Mouse (Mus musculus): ENCODE data around the gene Snx29. TPM values are rescaled to one million over a fixed set of nuclear protein-coding genes. Genes with fewer than 3 reads are reported as not detected.
A peak's percentile ranks its signal among the peaks of the same experiment; 100 is the strongest.
"Not testable (repeated sequence)": the region's sequence is repeated elsewhere in the genome, so short reads cannot be mapped to it uniquely, and the experiment has no call there.

The Snx29 gene
- total RNA-seq, 1 experiment from 2014 or later = 16.1 TPM

DNA sequence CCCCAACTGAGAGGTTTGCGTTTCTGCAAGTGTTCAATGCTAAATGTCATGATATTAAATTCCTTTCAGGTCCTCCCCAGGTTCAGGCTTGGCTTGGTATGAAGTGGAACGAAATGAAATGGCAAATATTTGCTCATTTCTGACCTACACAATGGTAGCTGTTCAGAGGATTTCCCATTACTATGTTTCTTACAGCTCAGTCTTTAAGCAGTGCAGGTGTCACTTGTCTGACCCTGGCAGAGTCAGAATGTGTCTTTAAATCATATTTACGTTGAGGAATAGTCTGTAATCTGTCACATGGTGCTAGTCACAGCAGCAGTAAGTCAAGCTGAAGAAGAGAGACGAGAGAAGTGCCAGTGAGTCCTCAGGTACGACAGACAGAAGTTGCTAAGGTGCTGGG, 36.5 kb downstream of the Snx29 start:
- no peak for ATAC-seq (replicated peaks; ENCODE audit: low read depth, poor library complexity, severe bottlenecking)

DNA sequence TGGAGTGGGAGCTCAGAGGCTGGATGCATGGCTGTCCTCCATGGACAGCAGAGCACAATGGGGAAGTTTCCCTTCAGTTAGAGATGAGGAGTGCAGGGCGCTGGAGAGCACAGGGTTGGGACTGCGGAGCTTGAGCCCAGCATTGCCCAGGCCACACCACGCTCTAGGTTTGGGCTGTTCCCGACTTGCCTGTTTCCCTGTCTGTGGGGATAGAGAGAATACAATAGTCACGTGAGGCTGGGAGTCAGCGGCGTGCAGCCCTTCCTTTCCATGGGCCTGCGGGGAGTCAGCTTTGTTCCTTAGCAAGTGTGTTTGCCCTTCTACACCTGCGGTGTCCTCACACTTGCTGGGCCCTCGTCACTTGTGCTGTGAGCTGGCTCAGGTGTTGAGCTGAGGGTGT, 37.2 kb downstream of the Snx29 start:
- ATAC-seq (replicated peaks; ENCODE audit: low read depth, poor library complexity, severe bottlenecking) = no peak

DNA sequence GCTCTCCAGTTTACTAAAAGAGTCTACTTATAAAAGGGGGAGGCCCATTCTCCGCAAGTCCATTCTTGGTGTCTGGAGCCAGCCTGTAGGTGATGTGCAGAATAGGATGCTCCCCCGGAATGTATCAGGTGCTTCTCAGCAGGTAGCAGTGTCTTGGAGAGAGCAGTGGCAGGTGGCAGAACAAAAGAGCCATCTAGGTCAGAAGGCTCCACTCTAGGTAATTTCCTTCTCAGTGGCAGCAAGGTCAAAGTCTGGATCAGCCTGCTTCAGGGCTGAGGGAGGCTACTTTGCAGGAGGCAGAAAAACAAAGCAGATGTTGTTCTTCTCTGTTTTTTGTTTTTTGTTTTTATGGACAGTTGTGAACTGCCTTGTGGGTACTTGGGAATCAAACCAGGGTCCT, 37.9 kb downstream of the Snx29 start:
- ATAC-seq (replicated peaks; ENCODE audit: low read depth, poor library complexity, severe bottlenecking) = not testable (repeated sequence)

DNA sequence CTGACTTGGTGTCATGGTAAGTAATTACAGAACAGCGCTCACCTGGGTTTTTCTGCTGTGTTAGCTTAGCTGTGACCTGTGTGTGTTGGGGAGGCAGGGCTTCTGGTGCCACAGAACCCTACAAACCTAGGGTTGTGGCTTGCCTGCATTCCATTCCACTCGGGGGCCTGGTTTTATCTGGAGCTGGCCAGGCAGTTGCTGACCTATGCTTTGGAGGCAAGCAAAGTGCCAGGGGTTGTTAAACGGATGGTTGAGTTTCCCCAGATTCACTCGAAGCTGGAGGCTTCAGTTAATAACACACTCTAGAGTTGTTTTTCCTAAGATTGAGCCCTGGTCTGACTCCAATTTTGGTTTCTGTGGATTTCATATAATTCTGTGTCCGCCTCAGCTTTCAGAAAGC, 42.9 kb downstream of the Snx29 start:
- no peak for ATAC-seq (replicated peaks; ENCODE audit: low read depth, poor library complexity, severe bottlenecking)

DNA sequence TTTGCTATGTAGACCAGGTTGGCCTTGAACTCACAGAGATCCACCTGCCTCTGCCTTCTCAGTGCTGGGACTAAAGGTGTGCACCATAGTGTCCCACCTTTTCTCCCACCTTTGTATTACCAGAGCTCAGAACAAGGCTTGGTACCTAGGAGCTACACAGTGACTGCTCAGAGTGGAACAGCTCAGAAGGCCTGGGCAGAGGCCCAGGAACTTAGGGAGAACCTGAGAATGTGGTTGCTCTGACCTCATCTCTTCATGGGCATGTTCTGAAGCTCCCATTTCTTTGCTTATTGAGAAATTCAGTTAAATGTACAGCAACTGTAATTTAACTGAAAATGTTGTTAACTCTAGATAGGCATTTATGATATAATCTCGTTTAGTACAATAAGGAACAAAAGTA, 44.1 kb downstream of the Snx29 start:
- ATAC-seq (replicated peaks; ENCODE audit: low read depth, poor library complexity, severe bottlenecking) = no peak

DNA sequence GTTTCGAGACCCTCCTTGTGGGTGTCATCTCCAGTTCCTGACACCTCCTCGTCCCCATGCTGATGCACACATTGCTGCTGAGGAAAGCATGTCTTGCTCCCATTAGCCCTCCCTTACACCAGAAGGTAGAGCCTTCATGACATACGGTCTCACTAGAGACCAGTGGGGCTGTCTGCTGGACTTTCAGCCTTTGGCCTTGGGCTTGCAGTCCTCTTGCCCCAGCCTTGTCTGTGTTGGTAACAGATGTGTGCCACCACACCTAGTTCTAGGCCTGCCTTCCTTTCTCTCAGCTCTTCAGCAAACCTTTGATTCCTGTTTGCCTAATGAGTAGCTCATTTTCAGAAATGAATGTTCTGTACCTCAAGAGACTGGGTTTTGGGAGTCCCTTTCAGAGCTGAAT, 45.7 kb downstream of the Snx29 start:
- no peak for ATAC-seq (replicated peaks; ENCODE audit: low read depth, poor library complexity, severe bottlenecking)

DNA sequence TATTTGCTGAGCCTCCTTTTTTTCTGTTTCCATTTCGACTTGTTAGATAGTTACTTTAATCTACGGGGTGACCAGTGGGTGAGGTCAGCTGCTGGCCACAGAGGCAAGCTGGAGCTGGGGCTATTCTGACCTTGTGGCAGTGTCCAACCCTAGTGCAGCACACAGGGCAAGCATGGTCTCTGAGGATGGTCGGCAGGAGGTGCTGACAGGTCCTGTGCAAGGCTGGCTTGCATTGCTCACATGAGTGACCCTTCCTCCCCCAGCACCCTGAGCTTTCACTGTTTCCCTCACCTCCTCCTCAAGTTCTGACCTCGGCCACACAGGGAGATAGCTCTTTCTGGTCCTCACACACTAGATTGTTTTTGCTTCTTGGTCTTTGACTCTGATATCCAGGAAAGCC, 46.5 kb downstream of the Snx29 start:
- no peak for ATAC-seq (replicated peaks; ENCODE audit: low read depth, poor library complexity, severe bottlenecking)

DNA sequence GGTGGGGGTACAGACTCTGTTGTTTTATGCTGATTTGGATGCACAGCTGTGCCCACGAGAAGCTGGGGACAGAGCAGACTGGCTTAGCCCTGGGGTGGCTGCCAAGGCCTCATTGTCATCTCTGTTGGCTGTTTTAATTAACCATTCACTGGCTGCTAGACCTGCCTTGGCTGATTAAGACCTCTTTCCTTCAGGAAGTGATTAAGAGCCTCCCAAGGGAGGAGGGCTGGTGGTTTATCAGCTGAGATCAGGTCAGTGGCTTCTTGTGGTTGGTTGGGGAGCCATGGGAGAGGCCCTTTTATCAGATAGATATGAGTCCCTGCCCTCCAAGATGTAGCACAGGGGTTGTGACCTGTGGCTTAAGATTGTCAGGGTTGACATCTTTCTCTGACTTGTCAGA, 46.9 kb downstream of the Snx29 start:
- ATAC-seq (replicated peaks; ENCODE audit: low read depth, poor library complexity, severe bottlenecking) = peak; percentile 51

DNA sequence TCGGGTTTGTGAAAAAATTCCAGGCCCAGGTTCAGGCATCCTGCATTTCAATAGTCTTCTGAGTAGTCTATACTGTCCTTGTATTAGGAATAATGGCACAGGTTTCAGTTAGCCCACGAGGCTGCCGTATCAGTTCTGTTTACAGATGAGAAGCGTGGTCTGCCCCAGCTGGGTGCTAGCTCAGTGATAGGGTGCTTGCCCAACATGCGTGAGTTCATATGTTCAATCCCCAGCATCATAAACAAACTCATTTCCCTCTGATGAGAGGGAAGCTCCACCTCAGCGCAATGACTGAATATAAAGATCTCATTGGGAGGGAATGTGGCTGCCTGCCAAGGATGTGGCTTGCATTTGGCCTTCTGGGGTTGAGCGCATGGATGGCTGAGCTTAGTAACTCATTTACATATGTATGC, 47.4 kb downstream of the Snx29 start:
- peak; percentile 79 for ATAC-seq (replicated peaks; ENCODE audit: low read depth, poor library complexity, severe bottlenecking)

DNA sequence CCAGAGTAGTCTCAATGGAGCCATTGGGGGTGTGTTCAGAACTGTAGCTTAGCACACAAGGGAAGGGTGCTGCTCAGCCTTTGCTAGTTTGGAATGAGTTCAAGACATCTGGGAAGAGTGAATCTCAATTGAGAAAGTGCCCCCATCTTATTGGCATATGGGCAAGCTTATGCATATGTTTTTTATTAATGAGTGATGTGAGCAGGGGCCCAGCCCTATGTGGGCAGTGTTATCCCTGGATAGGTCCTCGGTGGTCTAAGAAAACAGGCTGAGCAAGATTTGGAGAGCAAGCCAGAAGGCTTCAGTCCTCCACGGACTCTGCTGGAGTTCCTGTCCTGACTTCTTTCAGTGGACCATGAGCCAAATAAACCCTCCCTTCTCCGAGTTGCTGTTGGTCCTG, 56.6 kb downstream of the Snx29 start:
- no peak for ATAC-seq (replicated peaks; ENCODE audit: low read depth, poor library complexity, severe bottlenecking)

DNA sequence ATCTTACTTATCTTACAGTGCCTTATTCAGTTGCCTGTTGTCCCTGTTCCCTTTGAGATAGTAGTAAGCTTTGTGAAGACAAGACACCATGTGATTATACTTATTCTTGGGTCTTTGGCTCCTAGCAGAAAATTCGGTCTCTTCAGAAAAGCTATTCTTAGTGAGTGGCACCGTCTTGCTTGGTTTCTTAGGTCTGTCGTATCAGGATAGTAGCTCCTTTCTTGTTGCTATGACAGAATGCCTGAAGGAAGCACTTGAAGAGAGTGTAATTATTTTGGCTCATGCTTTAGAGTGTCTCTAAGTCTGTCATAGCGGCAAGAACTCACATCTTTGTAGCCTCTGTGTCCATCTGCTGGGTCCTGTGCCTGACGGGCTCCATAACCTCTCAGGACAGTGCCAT, 57.3 kb downstream of the Snx29 start:
- ATAC-seq (replicated peaks; ENCODE audit: low read depth, poor library complexity, severe bottlenecking) = no peak

DNA sequence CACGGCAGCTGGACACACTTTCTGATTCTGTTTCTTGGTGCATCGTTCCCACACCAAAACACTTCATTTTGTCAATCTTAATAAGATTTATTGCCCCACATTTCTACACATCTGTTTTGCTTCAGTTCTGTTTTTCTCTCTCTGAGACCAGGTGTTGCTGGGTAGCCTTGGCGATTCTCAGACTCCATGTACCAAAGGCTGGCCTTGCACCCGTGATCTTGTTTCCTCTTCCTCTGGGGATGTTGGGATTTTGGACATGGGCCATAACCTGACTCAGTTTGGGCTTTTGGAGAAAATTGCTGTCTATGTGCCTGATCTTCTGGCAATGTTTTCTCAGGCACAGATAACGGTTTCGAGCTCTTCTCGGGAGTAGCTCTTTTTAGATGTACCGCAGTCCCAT, 58.2 kb downstream of the Snx29 start:
- no peak for ATAC-seq (replicated peaks; ENCODE audit: low read depth, poor library complexity, severe bottlenecking)

DNA sequence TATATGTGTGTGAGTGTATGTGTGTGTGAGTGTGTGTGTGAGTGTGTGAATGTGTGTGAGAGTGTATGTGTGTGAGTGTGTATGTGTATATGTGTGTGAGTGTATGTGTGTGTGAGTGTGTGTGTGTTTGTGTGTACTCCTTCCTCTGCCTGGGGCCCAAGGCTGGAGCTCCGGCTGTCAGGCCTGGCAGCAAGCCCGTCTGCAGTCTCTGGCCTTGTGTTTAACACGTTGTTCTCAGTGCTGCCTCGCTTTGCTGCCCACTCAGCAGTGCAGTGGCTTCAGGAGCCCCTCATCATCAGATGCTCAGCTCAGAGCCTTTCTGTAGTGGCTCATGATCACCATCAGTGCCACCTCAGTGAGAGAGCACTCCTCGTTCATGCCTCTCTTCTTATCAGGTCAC, 61.7 kb downstream of the Snx29 start:
- ATAC-seq (replicated peaks; ENCODE audit: low read depth, poor library complexity, severe bottlenecking) = no peak

DNA sequence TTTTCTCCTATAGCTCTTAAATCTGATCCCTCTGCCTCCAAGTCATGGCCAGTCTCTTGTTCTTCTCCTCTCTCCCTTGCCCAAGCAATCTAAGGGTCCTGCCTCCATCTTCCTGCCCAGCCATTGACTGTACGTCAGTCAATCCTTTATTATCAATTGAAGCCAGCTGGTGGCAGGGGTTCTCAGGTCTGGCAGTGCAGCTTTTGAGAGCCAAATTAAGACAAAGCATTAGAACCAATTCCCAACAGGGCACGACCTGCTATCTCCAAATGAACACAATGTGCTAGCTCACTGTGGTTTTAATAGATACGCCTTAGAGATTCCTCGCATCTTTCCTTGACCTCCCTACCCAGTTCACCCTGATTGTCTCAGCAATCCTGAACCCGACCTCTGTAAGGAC, 62.4 kb downstream of the Snx29 start:
- 0 out of 2 replicates have a peak, but pooled peaks have one; percentile 9 for ATAC-seq (replicated peaks; ENCODE audit: low read depth, poor library complexity, severe bottlenecking)

DNA sequence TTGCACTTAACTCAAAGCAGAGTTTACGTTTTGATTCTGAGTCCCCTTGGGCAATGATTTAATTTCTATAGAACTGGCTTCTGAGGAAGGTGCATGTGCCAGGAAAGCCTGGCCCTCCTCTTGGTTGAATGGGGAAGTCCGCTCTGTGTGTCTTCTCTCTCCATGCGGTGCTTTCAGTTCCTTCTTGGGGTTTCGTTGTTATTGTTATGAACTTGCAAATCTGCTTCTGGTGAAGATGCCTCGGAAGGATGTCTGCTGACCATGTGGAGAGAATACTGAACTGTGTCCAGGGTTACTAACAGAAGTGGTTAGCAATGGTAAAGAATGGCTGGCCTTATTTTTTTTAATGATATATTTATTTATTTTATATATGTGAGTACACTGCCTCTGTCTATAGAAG, 63.1 kb downstream of the Snx29 start:
- ATAC-seq (replicated peaks; ENCODE audit: low read depth, poor library complexity, severe bottlenecking) = peak; percentile 88

DNA sequence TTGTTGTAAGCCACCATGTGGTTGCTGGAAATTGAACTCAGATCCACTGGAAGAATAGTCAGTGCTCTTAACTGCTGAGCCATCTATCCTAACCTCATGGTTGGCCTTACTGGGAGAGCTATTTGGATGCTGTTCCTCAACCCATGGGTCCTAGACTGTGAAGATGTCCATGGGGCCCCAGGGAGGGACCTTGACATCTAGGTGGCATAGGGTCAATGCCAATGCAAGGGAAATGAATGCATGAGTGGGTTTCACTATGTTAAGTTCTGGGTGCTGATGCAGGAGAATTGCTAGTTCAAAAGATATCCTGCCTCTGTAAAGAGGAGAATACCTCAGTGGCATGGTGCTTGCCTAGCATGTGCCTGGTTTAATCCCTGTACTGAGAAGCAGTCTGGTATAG, 63.5 kb downstream of the Snx29 start:
- no peak for ATAC-seq (replicated peaks; ENCODE audit: low read depth, poor library complexity, severe bottlenecking)

DNA sequence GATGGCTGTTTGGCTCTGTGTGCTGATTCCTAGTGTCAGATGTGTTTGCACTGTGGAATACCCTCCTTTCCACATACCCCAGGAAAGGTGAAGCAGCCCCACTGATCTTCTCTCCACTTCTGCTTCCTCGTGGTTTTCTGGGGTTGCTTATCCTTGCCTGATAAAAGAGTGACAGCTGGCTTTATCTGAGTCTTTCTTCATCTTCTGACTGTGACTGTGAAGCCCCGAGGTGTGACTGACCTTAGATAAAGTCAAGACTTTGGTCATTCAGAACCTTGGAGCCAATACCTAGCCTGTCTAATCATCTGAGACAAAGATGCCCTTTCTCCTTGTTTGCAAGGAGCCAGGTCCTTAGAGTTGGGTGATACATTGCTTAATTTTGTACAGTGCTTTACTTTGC, 65.4 kb downstream of the Snx29 start:
- ATAC-seq (replicated peaks; ENCODE audit: low read depth, poor library complexity, severe bottlenecking) = peak; percentile 45

DNA sequence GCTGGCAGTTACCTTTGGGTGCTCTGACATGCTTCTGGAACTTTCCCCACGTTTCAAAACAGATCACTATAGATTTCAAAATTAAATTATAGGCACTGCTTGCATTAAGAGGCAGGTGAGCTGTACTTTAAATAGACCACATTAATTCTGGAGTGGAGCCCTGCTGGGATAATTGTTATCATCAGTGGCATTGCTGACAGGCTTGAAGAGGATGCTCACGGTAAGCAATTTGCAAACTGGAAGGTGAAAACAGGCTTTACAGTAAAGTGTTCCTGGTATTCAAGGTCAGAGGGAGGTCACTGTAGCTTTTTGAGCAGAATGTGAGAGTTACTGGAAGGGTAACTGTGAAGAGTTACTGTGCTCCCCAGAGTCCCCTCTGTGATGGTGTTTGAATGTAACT, 66.6 kb downstream of the Snx29 start:
- ATAC-seq (replicated peaks; ENCODE audit: low read depth, poor library complexity, severe bottlenecking) = no peak

DNA sequence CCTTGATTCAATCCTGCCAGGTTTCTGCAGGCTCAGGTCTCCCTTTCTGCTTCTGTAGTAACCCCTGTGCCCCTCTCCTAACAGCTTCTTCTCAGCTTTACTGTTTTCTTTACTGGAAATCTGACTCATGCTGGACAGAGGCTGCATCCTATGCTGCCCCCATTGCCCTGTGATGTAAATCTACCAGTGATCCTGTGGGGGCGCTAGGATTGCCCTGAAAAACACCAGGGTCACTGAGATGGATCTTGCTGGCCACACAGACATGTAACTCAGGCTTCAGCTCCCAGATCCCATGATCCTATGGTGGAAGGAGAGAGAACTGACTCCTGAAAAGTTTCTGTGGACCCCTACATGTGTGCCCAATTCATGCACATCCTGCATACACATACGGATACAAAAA, 73.9 kb downstream of the Snx29 start:
- ATAC-seq (replicated peaks; ENCODE audit: low read depth, poor library complexity, severe bottlenecking) = no peak

DNA sequence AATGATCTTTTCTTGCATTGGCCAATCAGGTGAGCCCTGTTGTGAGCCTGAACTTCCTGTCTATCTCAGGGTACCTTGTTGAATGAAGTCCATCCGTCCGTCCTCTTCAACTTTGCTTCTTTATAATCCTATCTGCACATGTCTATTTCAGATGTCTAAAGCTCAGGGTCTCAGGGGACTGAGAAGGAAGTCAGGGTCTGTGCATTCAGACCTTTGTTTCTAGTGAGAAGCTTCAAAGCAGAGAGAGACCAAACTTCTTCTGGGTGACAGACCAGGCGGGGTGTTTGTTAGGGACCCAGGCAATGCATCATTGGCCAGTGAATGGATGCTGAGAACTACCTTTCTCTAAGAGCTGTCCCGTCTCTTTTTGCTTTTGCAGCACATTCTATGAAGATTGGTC, 76.7 kb downstream of the Snx29 start:
- no peak for ATAC-seq (replicated peaks; ENCODE audit: low read depth, poor library complexity, severe bottlenecking)

DNA sequence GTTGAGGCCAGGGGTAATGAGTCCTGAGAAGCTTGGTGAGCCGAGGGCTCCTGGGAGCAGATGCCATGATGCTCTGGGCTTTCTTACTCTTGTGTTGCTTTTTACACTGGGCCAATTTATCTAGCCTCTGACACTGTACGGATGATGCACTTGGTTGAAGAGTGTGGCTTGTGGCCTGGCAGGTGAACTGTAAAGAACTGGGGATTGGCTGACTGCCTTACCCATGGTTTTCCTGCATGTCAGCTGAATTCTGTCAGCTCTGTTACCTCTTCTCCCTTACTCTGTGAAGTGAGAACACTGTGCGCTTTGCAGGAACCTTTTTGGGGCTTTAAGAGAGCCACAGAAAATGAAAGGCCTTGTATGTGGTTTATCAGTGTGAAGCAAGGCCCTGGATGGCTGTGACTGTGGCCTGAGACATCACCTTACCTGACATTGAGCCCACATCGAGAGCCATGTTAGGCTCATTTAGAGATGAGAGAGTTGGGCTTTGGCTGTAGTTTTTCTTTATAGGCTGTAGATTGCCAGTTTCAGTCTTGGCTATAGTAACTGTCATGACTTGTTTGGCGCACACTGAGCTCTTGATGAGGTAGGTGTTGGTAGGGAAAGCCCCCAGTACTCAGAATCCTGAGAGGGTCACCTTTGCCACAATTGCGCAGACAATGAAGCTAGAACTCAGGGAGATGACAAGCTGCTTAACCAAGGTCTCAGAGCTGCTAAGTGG, 77.3 kb downstream of the Snx29 start:
- no peak for ATAC-seq (replicated peaks; ENCODE audit: low read depth, poor library complexity, severe bottlenecking)

DNA sequence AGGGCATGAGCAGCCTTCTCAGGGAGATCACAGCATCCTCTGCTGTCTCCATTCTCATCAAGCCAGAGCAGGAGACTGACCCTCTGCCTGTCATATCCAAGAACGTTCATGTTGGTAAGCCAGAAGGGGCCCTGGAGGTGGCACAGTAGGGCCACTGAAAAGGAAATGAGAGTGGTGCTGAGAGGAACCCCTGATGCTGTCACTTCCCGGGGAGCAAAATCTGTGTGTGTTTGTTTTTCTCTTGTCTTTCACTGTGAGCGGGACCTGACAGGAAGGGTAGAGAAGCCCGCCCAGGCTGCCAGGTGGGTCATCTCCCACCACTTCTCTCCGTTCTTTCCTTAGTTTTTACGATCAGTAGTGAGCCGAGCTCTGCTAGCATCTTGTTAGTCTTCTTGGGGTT, 78.2 kb downstream of the Snx29 start:
- no peak for ATAC-seq (replicated peaks; ENCODE audit: low read depth, poor library complexity, severe bottlenecking)

DNA sequence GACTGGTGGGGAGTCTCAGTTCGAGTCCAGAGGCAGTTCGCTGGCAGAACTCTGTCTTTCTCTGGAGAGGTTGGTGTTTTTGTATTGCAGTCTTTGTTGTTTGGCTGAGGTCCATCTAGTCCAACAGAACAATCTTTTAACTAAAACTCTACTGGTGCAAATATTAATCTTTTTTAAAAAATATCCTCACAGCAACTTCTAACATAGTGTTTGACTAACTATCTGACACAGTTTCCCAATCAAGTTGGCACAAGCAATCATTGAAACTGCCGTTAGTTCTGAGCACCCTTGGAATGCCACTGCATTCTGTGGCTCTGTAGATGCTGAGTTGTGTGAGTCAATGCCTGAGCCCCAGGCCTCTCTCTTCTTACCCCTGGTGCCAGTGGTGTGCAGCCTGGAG, 82.5 kb downstream of the Snx29 start:
- ATAC-seq (replicated peaks; ENCODE audit: low read depth, poor library complexity, severe bottlenecking) = no peak
